Mouse (Mus musculus) lung, postnatal 0 days (tissue): ENCODE measurements at regions not wholly inside any gene's neighbourhood (a gene's known extent, or its start where the extent isn't known, plus 50 kb on each side); places are given as distances from the start of the nearest gene placed in this dataset.

Experiments
- ATAC-seq: fragments of 200-750 bp; cut with Nextera tagmentation; 2 replicates; pipeline ENCODE4 v1.8.0; 2017; ENCODE audit warnings: moderate library complexity
- DNase-seq: peaks from one replicate; pipeline ENCODE4 v3.0.0-alpha.2; 2016; ENCODE audit warnings: low spot score
- H3K27ac ChIP-seq: fragments of 300-500 bp; sonication (generic); 2 replicates; pipeline ENCODE4 v1.5.1; 2014; ENCODE audit warnings: antibody characterized with exemption, mild to moderate bottlenecking, low read length, mixed read lengths
- H3K27me3 ChIP-seq: fragments of 300-500 bp; sonication (generic); replicated peaks from 2 replicates; pipeline ENCODE4 v1.6.1; 2014; ENCODE audit warnings: low read length, mixed read lengths; ENCODE audit not compliant: insufficient read depth
- H3K36me3 ChIP-seq: fragments of 300-500 bp; sonication (generic); 2 replicates; pipeline ENCODE4 v1.6.1; 2014; ENCODE audit warnings: low read length, mixed read lengths; ENCODE audit not compliant: insufficient read depth
- H3K4me1 ChIP-seq: fragments of 300-500 bp; sonication (generic); 2 replicates; pipeline ENCODE4 v1.6.1; 2014; ENCODE audit warnings: antibody characterized with exemption, low read depth, low read length, mixed read lengths; ENCODE audit not compliant: insufficient read depth
- H3K4me2 ChIP-seq: fragments of 300-500 bp; sonication (generic); replicated peaks from 2 replicates; pipeline ENCODE4 v1.6.1; 2014; ENCODE audit warnings: low read depth, mild to moderate bottlenecking, low read length, moderate library complexity, mixed read lengths
- H3K4me3 ChIP-seq: fragments of 300-500 bp; sonication (generic); 2 replicates; pipeline ENCODE4 v1.5.1; 2014; ENCODE audit warnings: low read depth, low read length
- H3K9ac ChIP-seq: fragments of 300-500 bp; sonication (generic); replicated peaks from 2 replicates; pipeline ENCODE4 v1.6.1; 2014; ENCODE audit warnings: low read depth, mild to moderate bottlenecking
- H3K9me3 ChIP-seq: fragments of 300-500 bp; sonication (generic); 2 replicates; pipeline ENCODE4 v1.6.1; 2016; ENCODE audit warnings: low read length, mixed read lengths
- CTCF ChIP-seq: IDR thresholded peaks from 2 replicates; pipeline ENCODE4 v1.5.1; 2016; ENCODE audit warnings: antibody characterized with exemption, mild to moderate bottlenecking
- EP300 ChIP-seq: IDR thresholded peaks from 2 replicates; pipeline ENCODE4 v1.6.1; 2016; ENCODE audit warnings: antibody characterized with exemption, mild to moderate bottlenecking, control low read depth
- WGBS: fragments of 180-500 bp; shearing (Covaris S2); extraction: QIAGEN DNeasy Blood & Tissue Kit; methylation state at CpG from one replicate; pipeline ENCODE4 v1.1.7; 2014; 5-methylcytosine and 5-hydroxymethylcytosine counted together

- Histone ChIP-seq H3K4me1 (no peaks in the 10 kb centered on the region), H3K36me3 (no peaks in the 10 kb centered on the region), H3K27me3 (no peaks in the 10 kb centered on the region), H3K4me3 (no peak overlapping the region), H3K4me2 (no peak overlapping the region), H3K9ac (no peak overlapping the region), H3K27ac (no peak overlapping the region), H3K9me3 (no peaks in the 10 kb centered on the region)
- ATAC-seq (peak; percentile 26), DNase-seq (peak; percentile 75)
- TF ChIP-seq CTCF, result peak; percentile 71
- no peak for TF ChIP-seq EP300
- 46% methylated on average over 4 of the region's 4 CpGs for WGBS
Observed at GRCm38 (mm10) chr2:21940797-21941487, 286.4 kb upstream of the Myo3a start.

GRCm38 (mm10) chr2:21941488-21942000 lies 285.8 kb upstream of the Myo3a start:
- no peak for TF ChIP-seq CTCF
- TF ChIP-seq EP300, result no peak
- no peaks in the 10 kb centered on the region for H3K36me3 ChIP-seq

GRCm38 (mm10) chr2:21943676-21944075 lies 283.6 kb upstream of the Myo3a start:
- H3K27ac ChIP-seq, result no peak overlapping the region
- TF ChIP-seq EP300 (no peak), CTCF (no peak)
- H3K9ac ChIP-seq, result no peak overlapping the region
- H3K36me3 ChIP-seq, result no peaks in the 10 kb centered on the region
- H3K4me2 ChIP-seq, result no peak overlapping the region
- no peaks in the 10 kb centered on the region for H3K4me1 ChIP-seq
- WGBS, result 83% methylated on average over 2 of the region's 2 CpGs
- H3K4me3 ChIP-seq, result no peak overlapping the region
- ATAC-seq (no peak), DNase-seq (no peak)
- H3K27me3 ChIP-seq, result no peaks in the 10 kb centered on the region
- H3K9me3 ChIP-seq, result no peaks in the 10 kb centered on the region

More at GRCm38 (mm10) chr2:21941488-21942000, 285.8 kb upstream of the Myo3a start:
- Histone ChIP-seq H3K4me2 (no peak overlapping the region), H3K27ac (no peak overlapping the region), H3K4me1 (no peaks in the 10 kb centered on the region), H3K9me3 (no peaks in the 10 kb centered on the region), H3K27me3 (no peaks in the 10 kb centered on the region), H3K4me3 (no peak overlapping the region), H3K9ac (no peak overlapping the region)
- ATAC-seq (no peak), DNase-seq (no peak)
- WGBS, result 65% methylated on average over 2 of the region's 2 CpGs

- DNase-seq (no peak), ATAC-seq (no peak)
- TF ChIP-seq CTCF (no peak), EP300 (no peak)
- Histone ChIP-seq H3K4me1 (no peaks in the 10 kb centered on the region), H3K9ac (no peak overlapping the region), H3K27ac (no peak overlapping the region), H3K27me3 (no peaks in the 10 kb centered on the region), H3K36me3 (no peaks in the 10 kb centered on the region), H3K4me2 (no peak overlapping the region), H3K9me3 (no peaks in the 10 kb centered on the region), H3K4me3 (no peak overlapping the region)
- WGBS, result 87% methylated on average over 2 of the region's 2 CpGs
Observed at GRCm38 (mm10) chr2:21946484-21946883, 280.8 kb upstream of the Myo3a start.

- ATAC-seq, result no peak
- 42% methylated on average over 3 of the region's 3 CpGs for WGBS
Observed at GRCm38 (mm10) chr2:21951279-21951678, 276.0 kb upstream of the Myo3a start.

GRCm38 (mm10) chr2:21956112-21956963 lies 271.0 kb upstream of the Myo3a start:
- no peaks in the 10 kb centered on the region for H3K4me1 ChIP-seq
- H3K9me3 ChIP-seq, result no peaks in the 10 kb centered on the region
- no peaks in the 10 kb centered on the region for H3K27me3 ChIP-seq
- 69% methylated on average over 3 of the region's 3 CpGs for WGBS
- no peak for DNase-seq
- no peak overlapping the region for H3K9ac ChIP-seq
- H3K4me3 ChIP-seq, result no peak overlapping the region
- no peak overlapping the region for H3K27ac ChIP-seq
- TF ChIP-seq EP300 (no peak), CTCF (no peak)
- no peak overlapping the region for H3K4me2 ChIP-seq
- H3K36me3 ChIP-seq, result no peaks in the 10 kb centered on the region
- no peak for ATAC-seq

More at GRCm38 (mm10) chr2:21951279-21951678, 276.0 kb upstream of the Myo3a start:
- Histone ChIP-seq H3K27ac (no peak overlapping the region), H3K4me3 (no peak overlapping the region), H3K4me2 (no peak overlapping the region), H3K9me3 (no peaks in the 10 kb centered on the region), H3K4me1 (no peaks in the 10 kb centered on the region), H3K27me3 (no peaks in the 10 kb centered on the region), H3K36me3 (no peaks in the 10 kb centered on the region), H3K9ac (no peak overlapping the region)
- TF ChIP-seq CTCF, result no peak
- DNase-seq, result no peak
